Mouse (Mus musculus) myocyte (in vitro differentiated cells): ENCODE measurements around the gene Gm42372.

Source experiments
- E2F4 ChIP-seq: IDR thresholded peaks from one replicate; pipeline ENCODE4 v1.6.1; 2011; ENCODE audit warnings: mild to moderate bottlenecking, control low read depth, moderate library complexity; ENCODE audit not compliant: insufficient read depth
- MAX ChIP-seq: IDR thresholded peaks from one replicate; pipeline ENCODE4 v1.6.1; 2011; ENCODE audit warnings: low read depth, mild to moderate bottlenecking, control low read depth
- MYOD1 ChIP-seq, 3 experiments: IDR thresholded peaks; one replicate each; pipeline ENCODE4 v1.6.1; 2011; ENCODE audit warnings: control low read depth in 2 of 3, low read depth in 2 of 3, mild to moderate bottlenecking in 2 of 3, moderate library complexity in 1 of 3; ENCODE audit not compliant: insufficient read length in 2 of 3, control insufficient read depth in 1 of 3
- MYOG ChIP-seq, 3 experiments: IDR thresholded peaks; one replicate each; pipeline ENCODE4 v1.6.1; 2011; ENCODE audit warnings: control low read depth in 2 of 3, low read depth in 2 of 3, mild to moderate bottlenecking in 2 of 3; ENCODE audit not compliant: insufficient read length in 2 of 3, control insufficient read depth in 1 of 3, insufficient read depth in 1 of 3
- POLR2A ChIP-seq: IDR thresholded peaks from one replicate; pipeline ENCODE4 v1.6.1; 2011; ENCODE audit warnings: low read depth, mild to moderate bottlenecking, control low read depth, moderate library complexity; ENCODE audit not compliant: insufficient read length
- POLR2AphosphoS2 ChIP-seq: IDR thresholded peaks from one replicate; pipeline ENCODE4 v1.6.1; 2011; ENCODE audit warnings: low read depth, control low read depth; ENCODE audit not compliant: insufficient read length
- REST ChIP-seq: IDR thresholded peaks from one replicate; pipeline ENCODE4 v1.6.1; 2011; ENCODE audit warnings: mild to moderate bottlenecking, control low read depth, moderate library complexity; ENCODE audit not compliant: insufficient read depth, insufficient read length
- SRF ChIP-seq: IDR thresholded peaks from one replicate; pipeline ENCODE4 v1.6.1; 2011; ENCODE audit warnings: low read depth; ENCODE audit not compliant: control insufficient read depth, insufficient read length
- TCF12 ChIP-seq: IDR thresholded peaks from one replicate; pipeline ENCODE4 v1.6.1; 2011; ENCODE audit warnings: mild to moderate bottlenecking, control low read depth; ENCODE audit not compliant: poor library complexity, insufficient read depth, severe bottlenecking
- USF1 ChIP-seq: IDR thresholded peaks from one replicate; pipeline ENCODE4 v1.6.1; 2011; ENCODE audit warnings: low read depth, mild to moderate bottlenecking, control low read depth, moderate library complexity

GRCm38 (mm10) chr7:16990006-16990744 is 7.3 kb downstream of the Gm42372 start:
- TF ChIP-seq SRF = no peak
- TF ChIP-seq POLR2A = no peak
- TF ChIP-seq E2F4 = no peak
- TF ChIP-seq TCF12 = no peak
- no peak for TF ChIP-seq MYOD1 (IDR thresholded peaks at IDR 0.05; ENCODE audit: control insufficient read depth in 1 of 3, insufficient read length in 2 of 3, low read depth in 2 of 3)
- TF ChIP-seq POLR2AphosphoS2 = no peak
- no peak for TF ChIP-seq REST
- no peak for TF ChIP-seq USF1
- no peak for TF ChIP-seq MYOG (IDR thresholded peaks at IDR 0.05; ENCODE audit: control insufficient read depth in 1 of 3, insufficient read depth in 1 of 3, insufficient read length in 2 of 3, low read depth in 2 of 3)
- no peak for TF ChIP-seq MAX
